Mouse (Mus musculus): ENCODE measurements around the gene Atp5d.

DNA sequence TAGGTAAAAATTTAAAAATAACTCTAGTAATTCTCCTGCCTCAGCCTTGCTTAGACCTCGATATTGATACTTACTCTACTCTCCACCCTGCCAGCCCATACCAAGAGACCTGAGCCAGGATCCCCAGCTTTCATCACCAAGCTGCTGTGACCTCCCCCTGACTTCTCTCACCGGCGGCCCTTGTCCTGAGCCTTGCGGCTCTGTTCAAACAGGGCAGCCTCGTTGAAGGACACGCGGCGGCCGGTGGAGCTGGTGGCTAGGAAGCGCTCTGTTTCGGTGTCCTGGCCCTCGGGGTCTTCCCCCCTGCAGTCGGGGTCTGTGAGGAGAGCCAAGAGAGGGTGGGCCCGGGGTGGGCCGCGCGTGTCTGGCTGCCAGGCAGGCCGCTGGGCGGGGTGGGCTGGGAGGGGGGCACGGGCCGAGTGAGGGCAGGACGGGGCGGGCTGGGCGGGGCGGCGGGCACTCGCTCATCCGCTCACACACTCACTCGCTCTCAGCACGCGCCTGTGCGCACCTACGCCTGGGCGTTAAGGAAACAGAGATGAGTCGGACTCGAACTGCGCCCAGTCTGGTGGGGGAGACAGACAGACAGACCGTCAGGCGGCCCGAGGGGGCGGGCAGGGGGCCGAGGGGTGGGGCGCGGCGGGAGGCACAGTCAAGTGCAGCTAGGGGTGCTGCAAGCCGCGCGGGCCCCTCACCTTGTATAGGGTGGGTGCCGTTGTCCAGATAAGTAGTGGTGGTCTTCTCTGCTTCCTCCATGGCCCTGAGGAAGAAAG is 2.1 kb upstream of the Atp5d start:
- TF ChIP-seq CTCF (IDR thresholded peaks at IDR 0.05; ENCODE audit: low read depth) (no peak), EP300 (IDR thresholded peaks at IDR 0.05; ENCODE audit: low read depth) (no peak)
